8 mouse cellular contexts compared by ENCODE assay signal in genomic region chr14:30888271-30888732, GRCm38 (mm10). TPM values are rescaled to one million over a fixed set of nuclear protein-coding genes. Genes with fewer than 3 reads are reported as not detected.
A peak's percentile ranks its signal among the peaks of the same experiment; 100 is the strongest.
DNase-seq lines count a peak whose midpoint lies in the region; ATAC-seq and TF ChIP-seq lines count a peak whose summit lies in the region.
"Had no signal": no experiment of that assay in that cellular context is flagged by ENCODE, and none has a peak within 500 bp of the region (broad histone marks: within the 10 kb centered on the region; RNA-seq: fewer than 3 reads in every experiment).

No protein-coding gene starts in this region.

- peak overlapping the region; percentile 36; the same call in 1 of the 2 replicates for H3K4me2 ChIP-seq in heart, embryonic 15.5 days
- H3K4me2 ChIP-seq in limb, embryonic 14.5 days (replicated peaks; ENCODE audit: low read depth, low read length, severe bottlenecking), result no peak overlapping the region
- peak overlapping the region; percentile 25; the same call in 1 of the 2 replicates for H3K4me2 ChIP-seq in neural tube, embryonic 15.5 days

- H3K27ac ChIP-seq in heart, embryonic 15.5 days, result no peak overlapping the region
- no peak overlapping the region for H3K27ac ChIP-seq in limb, embryonic 14.5 days (replicated peaks; ENCODE audit: low read depth, low read length)
- H3K27ac ChIP-seq in neural tube, embryonic 15.5 days (replicated peaks), result no peak overlapping the region

- H3K27me3 ChIP-seq in heart, embryonic 15.5 days, result no peaks in the 10 kb centered on the region
- H3K27me3 ChIP-seq in limb, embryonic 14.5 days (ENCODE audit: control insufficient read depth, insufficient read depth, low read length), result no peaks in the 10 kb centered on the region
- no peaks in the 10 kb centered on the region for H3K27me3 ChIP-seq in neural tube, embryonic 15.5 days (replicated peaks)

- 9% methylated on average over 9 of the region's 9 CpGs for WGBS in heart, embryonic 15.5 days
- WGBS in limb, embryonic 14.5 days, result 16% methylated on average over 8 of the region's 9 CpGs
- 25% methylated on average over 9 of the region's 9 CpGs for WGBS in neural tube, embryonic 15.5 days

- no peaks in the 10 kb centered on the region for H3K36me3 ChIP-seq in heart, embryonic 15.5 days
- no peaks in the 10 kb centered on the region for H3K36me3 ChIP-seq in limb, embryonic 14.5 days (ENCODE audit: control insufficient read depth, insufficient read depth, low read length)
- no peaks in the 10 kb centered on the region for H3K36me3 ChIP-seq in neural tube, embryonic 15.5 days

- H3K9me3 ChIP-seq in heart, embryonic 15.5 days (replicated peaks), result no peaks in the 10 kb centered on the region
- H3K9me3 ChIP-seq in limb, embryonic 14.5 days (ENCODE audit: control insufficient read depth, low read length), result no peaks in the 10 kb centered on the region
- no peaks in the 10 kb centered on the region for H3K9me3 ChIP-seq in neural tube, embryonic 15.5 days (replicated peaks)

- H3K9ac ChIP-seq in heart, embryonic 15.5 days, result no peak overlapping the region
- no peak overlapping the region for H3K9ac ChIP-seq in limb, embryonic 14.5 days (ENCODE audit: low read depth, low read length, severe bottlenecking)
- no peak overlapping the region for H3K9ac ChIP-seq in neural tube, embryonic 15.5 days (replicated peaks)

- no peak for TF ChIP-seq POLR2A in limb, embryonic 14.5 days (IDR thresholded peaks at IDR 0.05; ENCODE audit: borderline replicate concordance, extremely low read depth, insufficient read depth, insufficient read length)

- H3K4me1 ChIP-seq in heart, embryonic 15.5 days (replicated peaks), result peaks cover 8% of the 10 kb centered on the region
- 0 out of 2 replicates have a peak, but pooled peaks cover 3% of the 10 kb centered on the region for H3K4me1 ChIP-seq in limb, embryonic 14.5 days (ENCODE audit: control insufficient read depth, insufficient read depth, low read length)
- no peaks in the 10 kb centered on the region for H3K4me1 ChIP-seq in neural tube, embryonic 15.5 days

- ATAC-seq in heart, embryonic 15.5 days (replicated peaks; ENCODE audit: insufficient number of reproducible peaks, insufficient read depth, low FRiP score, low read depth), result no peak
- 0 out of 2 replicates have a peak, but pooled peaks have one; percentile 41 for ATAC-seq in limb, embryonic 14.5 days (ENCODE audit: low FRiP score, low read depth)
- no peak for ATAC-seq in neural tube, embryonic 15.5 days (ENCODE audit: low FRiP score)

- DNase-seq in urinary bladder, postnatal 14 days (ENCODE audit: low spot score), result peak; percentile 67
- DNase-seq in urinary bladder, postnatal 4 days (ENCODE audit: low spot score in 2 of 2), result no peak
- peak; percentile 42 for DNase-seq in cerebellum, adult 8-10 months
- DNase-seq in limb, embryonic 14.5 days (ENCODE audit: low spot score), result no peak
- DNase-seq in frontal cortex, postnatal 10 days (ENCODE audit: low spot score in 2 of 2), result no peak

- H3K4me3 ChIP-seq in heart, embryonic 15.5 days, result no peak overlapping the region
- no peak overlapping the region for H3K4me3 ChIP-seq in limb, embryonic 14.5 days (replicated peaks; ENCODE audit: low read length)
- H3K4me3 ChIP-seq in neural tube, embryonic 15.5 days (replicated peaks), result no peak overlapping the region
- H3K4me3 ChIP-seq: erythroblast, embryonic 14.5 days had no signal

RNA-seq across cellular contexts. Expression of gene Itih4, which starts 2.0 kb away (rescaled TPM):
- polyA plus RNA-seq in heart, embryonic 15.5 days (2015; fragmentation: Nextera tagmentation; extraction: Ambion mirVana), result 0.52 and 1.5 TPM in 2 replicates
- polyA plus RNA-seq in limb, embryonic 14.5 days (2012; rRNA removed), result 0.08 TPM in 2 replicates
- not detected in 2 replicates for polyA plus RNA-seq in limb, embryonic 14.5 days (2014; fragmentation: Nextera tagmentation; extraction: Ambion mirVana)
- 0.08 and 0.18 TPM in 2 replicates for polyA plus RNA-seq in neural tube, embryonic 15.5 days (2015; fragmentation: Nextera tagmentation; extraction: Ambion mirVana)

RNA-seq across cellular contexts. Expression of gene Mustn1, which starts 9.3 kb away (rescaled TPM):
- 3.9 and 4.3 TPM in 2 replicates for polyA plus RNA-seq in heart, embryonic 15.5 days (2015; fragmentation: Nextera tagmentation; extraction: Ambion mirVana)
- 17.7 and 18.1 TPM in 2 replicates for polyA plus RNA-seq in limb, embryonic 14.5 days (2012; rRNA removed)
- 18.8 and 24.8 TPM in 2 replicates for polyA plus RNA-seq in limb, embryonic 14.5 days (2014; fragmentation: Nextera tagmentation; extraction: Ambion mirVana)
- polyA plus RNA-seq in neural tube, embryonic 15.5 days (2015; fragmentation: Nextera tagmentation; extraction: Ambion mirVana), result 3.0 TPM in 2 replicates

RNA-seq across cellular contexts. Expression of gene Itih3, which starts 35.3 kb away (rescaled TPM):
- polyA plus RNA-seq in heart, embryonic 15.5 days (2015; fragmentation: Nextera tagmentation; extraction: Ambion mirVana), result 1.6 and 3.5 TPM in 2 replicates
- 0.13 and 0.21 TPM in 2 replicates for polyA plus RNA-seq in limb, embryonic 14.5 days (2012; rRNA removed)
- 0.12 and 0.36 TPM in 2 replicates for polyA plus RNA-seq in limb, embryonic 14.5 days (2014; fragmentation: Nextera tagmentation; extraction: Ambion mirVana)
- 1.6 and 1.7 TPM in 2 replicates for polyA plus RNA-seq in neural tube, embryonic 15.5 days (2015; fragmentation: Nextera tagmentation; extraction: Ambion mirVana)

RNA-seq across cellular contexts. Expression of gene Itih1, which starts 54.8 kb away (rescaled TPM):
- polyA plus RNA-seq in heart, embryonic 15.5 days (2015; fragmentation: Nextera tagmentation; extraction: Ambion mirVana), result 0.05 and 0.22 TPM in 2 replicates
- 0.03 TPM in 1 of 2 replicates, not detected in the other for polyA plus RNA-seq in limb, embryonic 14.5 days (2012; rRNA removed)
- not detected in 2 replicates for polyA plus RNA-seq in limb, embryonic 14.5 days (2014; fragmentation: Nextera tagmentation; extraction: Ambion mirVana)
- polyA plus RNA-seq in neural tube, embryonic 15.5 days (2015; fragmentation: Nextera tagmentation; extraction: Ambion mirVana), result not detected in 2 replicates
- polyA plus RNA-seq: erythroblast, embryonic 14.5 days had no signal

Comparison
In these comparisons a context has a peak if more than half of its experiments do, and no peak if none do; other contexts are left out.
1. DNase-seq: peak in urinary bladder, postnatal 14 days (single experiment) and cerebellum, adult 8-10 months (single experiment); none in urinary bladder, postnatal 4 days (0 of 2), limb, embryonic 14.5 days (single experiment) and frontal cortex, postnatal 10 days (0 of 2).